Mouse (Mus musculus) kidney, adult 2 months (tissue): ENCODE measurements around the gene Cdh13. TPM values are rescaled to one million over a fixed set of nuclear protein-coding genes. Genes with fewer than 3 reads are reported as not detected.

Experiments used
- DNase-seq: peaks from one replicate; pipeline ENCODE4 v3.0.0; 2021
- H3K27ac ChIP-seq: fragments of 200-500 bp; 2 replicates; pipeline ENCODE4 v1.5.1; 2012; ENCODE audit warnings: low read depth, low read length, control low read depth, inconsistent platforms; ENCODE audit not compliant: insufficient read depth
- H3K27me3 ChIP-seq: fragments of 200-500 bp; replicated peaks from 2 replicates; pipeline ENCODE4 v1.6.1; 2012; ENCODE audit warnings: mild to moderate bottlenecking, moderate library complexity, low read length, inconsistent platforms; ENCODE audit not compliant: control insufficient read depth, insufficient read depth
- H3K36me3 ChIP-seq: fragments of 200-500 bp; 2 replicates; pipeline ENCODE4 v1.6.1; 2012; ENCODE audit warnings: mild to moderate bottlenecking, moderate library complexity, low read length, inconsistent platforms; ENCODE audit not compliant: control insufficient read depth, insufficient read depth
- H3K4me1 ChIP-seq: fragments of 200-500 bp; 2 replicates; pipeline ENCODE4 v1.6.1; 2011; ENCODE audit warnings: low read length; ENCODE audit not compliant: control insufficient read depth, insufficient read depth
- H3K4me3 ChIP-seq: fragments of 200-500 bp; 2 replicates; pipeline ENCODE4 v1.5.1; 2011; ENCODE audit warnings: mild to moderate bottlenecking, low read depth, low read length, control low read depth; ENCODE audit not compliant: insufficient read depth
- CTCF ChIP-seq: fragments of 200-500 bp; conservative IDR thresholded peaks from 2 replicates; pipeline ENCODE4 v1.5.1; 2011; ENCODE audit warnings: low read depth, mild to moderate bottlenecking, control low read depth, low read length, moderate library complexity, mixed read lengths; ENCODE audit not compliant: insufficient read depth, insufficient read length
- POLR2A ChIP-seq: fragments of 200-500 bp; IDR thresholded peaks from one replicate; pipeline ENCODE4 v1.6.1; 2011; ENCODE audit warnings: low read depth, low read length, control low read depth
- WGBS: fragments of 180-500 bp; shearing (Covaris S2); methylation state at CpG from one replicate; pipeline ENCODE4 v1.1.7; 2018; 5-methylcytosine and 5-hydroxymethylcytosine counted together
- polyA plus RNA-seq: library from polyadenylated mRNA; depleted of rRNA; stranded (reverse); fragments of >200 nt; gene quantifications from 2 replicates; pipeline ENCODE4 v1.2.3, GENCODE M21; 2012

Cdh13 gene
- polyA plus RNA-seq, 1 experiment: 11.6 TPM

GRCm38 (mm10) chr8:118518742-118519102 is 235.2 kb downstream of the Cdh13 start:
- WGBS: 43% methylated on average over 3 of the region's 3 CpGs
- TF ChIP-seq CTCF: no peak
- no peak for TF ChIP-seq POLR2A
- no peak overlapping the region for H3K4me3 ChIP-seq
- no peak overlapping the region for H3K27ac ChIP-seq
- H3K4me1 ChIP-seq: no peaks in the 10 kb centered on the region; the same call in 1 of the 2 replicates
- DNase-seq: no peak
- no peaks in the 10 kb centered on the region for H3K27me3 ChIP-seq
- H3K36me3 ChIP-seq: no peaks in the 10 kb centered on the region

DNA sequence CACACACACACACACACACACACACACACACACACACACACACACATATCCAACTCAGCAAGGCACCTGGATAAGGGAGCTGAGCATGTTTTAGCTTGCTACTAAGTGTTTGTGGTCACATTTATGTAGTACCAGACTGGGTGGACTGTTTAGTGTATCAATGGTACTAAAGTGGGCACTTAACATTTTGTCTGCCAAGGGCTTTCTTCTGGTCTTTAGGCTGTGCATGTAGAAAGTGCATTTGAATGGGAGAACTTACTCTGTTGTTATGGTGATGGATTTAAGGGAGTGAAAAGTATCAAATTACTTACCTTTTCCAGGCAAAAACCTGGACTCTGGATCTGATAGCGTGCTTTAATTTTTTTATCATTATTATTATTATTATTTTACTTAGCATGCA is 240.4 kb downstream of the Cdh13 start:
- 82% methylated on average over 1 of the region's 1 CpGs for WGBS
- H3K4me3 ChIP-seq: no peak overlapping the region
- DNase-seq: no peak
- TF ChIP-seq POLR2A (no peak), CTCF (no peak)
- H3K27me3 ChIP-seq: no peaks in the 10 kb centered on the region
- H3K27ac ChIP-seq: no peak overlapping the region
- H3K4me1 ChIP-seq: no peaks in the 10 kb centered on the region
- H3K36me3 ChIP-seq: no peaks in the 10 kb centered on the region

- H3K4me1 ChIP-seq: no peaks in the 10 kb centered on the region
- no peaks in the 10 kb centered on the region for H3K27me3 ChIP-seq
- H3K27ac ChIP-seq: no peak overlapping the region
- DNase-seq: no peak
- no peak overlapping the region for H3K4me3 ChIP-seq
- no peaks in the 10 kb centered on the region for H3K36me3 ChIP-seq
- 85% methylated on average over 8 of the region's 8 CpGs for WGBS
- no peak for TF ChIP-seq POLR2A
- no peak for TF ChIP-seq CTCF
These were observed 255.5 kb downstream of the Cdh13 start for GRCm38 (mm10) chr8:118538816-118539558.

DNA sequence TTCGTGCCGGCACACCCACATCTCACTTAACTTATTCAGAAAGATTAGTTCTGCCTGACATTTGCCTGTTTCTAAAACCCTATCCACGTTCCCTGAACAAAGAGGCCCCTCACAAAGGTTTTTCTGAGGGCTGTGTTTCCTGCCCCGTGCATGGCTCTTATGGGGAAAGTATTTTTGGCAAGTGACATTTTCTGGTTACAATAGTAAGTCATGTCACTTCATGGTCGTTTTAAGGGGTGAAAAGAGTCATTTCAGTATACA is 256.0 kb downstream of the Cdh13 start:
- Histone ChIP-seq H3K4me1 (no peaks in the 10 kb centered on the region), H3K27me3 (no peaks in the 10 kb centered on the region), H3K27ac (no peak overlapping the region), H3K36me3 (no peaks in the 10 kb centered on the region), H3K4me3 (no peak overlapping the region)
- 46% methylated on average over 5 of the region's 5 CpGs for WGBS
- DNase-seq: no peak
- TF ChIP-seq POLR2A (no peak), CTCF (no peak)

DNA sequence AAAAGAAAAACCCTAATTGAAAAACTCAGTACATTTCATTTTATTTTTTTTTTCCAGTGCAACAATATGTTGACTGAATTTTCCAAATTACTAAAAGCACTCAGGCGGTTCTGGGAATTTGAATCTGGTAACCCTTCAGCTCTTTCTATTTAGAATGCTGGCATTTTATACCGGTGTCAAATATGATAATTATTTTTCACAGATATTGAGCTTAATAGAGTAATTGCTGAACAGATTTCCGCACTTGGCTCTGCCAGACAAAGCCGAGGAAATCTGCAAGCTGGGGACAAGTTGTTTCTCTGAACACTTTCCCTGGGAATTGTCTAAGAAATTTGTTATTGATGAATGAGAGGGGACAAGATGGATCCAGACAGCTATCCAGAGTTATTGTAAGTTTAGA is 256.4 kb downstream of the Cdh13 start:
- H3K27ac ChIP-seq: no peak overlapping the region
- TF ChIP-seq CTCF: no peak
- no peak for TF ChIP-seq POLR2A
- no peaks in the 10 kb centered on the region for H3K36me3 ChIP-seq
- no peaks in the 10 kb centered on the region for H3K4me1 ChIP-seq
- DNase-seq: no peak
- H3K27me3 ChIP-seq: no peaks in the 10 kb centered on the region
- no peak overlapping the region for H3K4me3 ChIP-seq
- WGBS: 92% methylated on average over 4 of the region's 4 CpGs

- Histone ChIP-seq H3K27me3 (no peaks in the 10 kb centered on the region), H3K4me3 (no peak overlapping the region), H3K27ac (no peak overlapping the region), H3K36me3 (no peaks in the 10 kb centered on the region), H3K4me1 (no peaks in the 10 kb centered on the region)
- no peak for DNase-seq
- TF ChIP-seq CTCF: no peak
- TF ChIP-seq POLR2A: no peak
- 90% methylated on average over 14 of the region's 14 CpGs for WGBS
These were observed 268.9 kb downstream of the Cdh13 start for GRCm38 (mm10) chr8:118552397-118552796.

- Histone ChIP-seq H3K27ac (no peak overlapping the region), H3K4me1 (no peaks in the 10 kb centered on the region), H3K36me3 (no peaks in the 10 kb centered on the region), H3K4me3 (no peak overlapping the region), H3K27me3 (no peaks in the 10 kb centered on the region)
- 58% methylated on average over 4 of the region's 4 CpGs for WGBS
- TF ChIP-seq POLR2A (no peak), CTCF (no peak)
- DNase-seq: no peak
These were observed 269.3 kb downstream of the Cdh13 start for GRCm38 (mm10) chr8:118552842-118553241.

GRCm38 (mm10) chr8:118564024-118564423 is 280.5 kb downstream of the Cdh13 start:
- 52% methylated on average over 6 of the region's 6 CpGs for WGBS
- no peak overlapping the region for H3K4me3 ChIP-seq
- no peaks in the 10 kb centered on the region for H3K27me3 ChIP-seq
- DNase-seq: no peak
- no peak overlapping the region for H3K27ac ChIP-seq
- no peaks in the 10 kb centered on the region for H3K36me3 ChIP-seq
- no peak for TF ChIP-seq POLR2A
- TF ChIP-seq CTCF: no peak
- H3K4me1 ChIP-seq: no peaks in the 10 kb centered on the region
